Mouse (Mus musculus): ENCODE measurements around the gene 1810037I17Rik.

The 1810037I17Rik gene

DNA sequence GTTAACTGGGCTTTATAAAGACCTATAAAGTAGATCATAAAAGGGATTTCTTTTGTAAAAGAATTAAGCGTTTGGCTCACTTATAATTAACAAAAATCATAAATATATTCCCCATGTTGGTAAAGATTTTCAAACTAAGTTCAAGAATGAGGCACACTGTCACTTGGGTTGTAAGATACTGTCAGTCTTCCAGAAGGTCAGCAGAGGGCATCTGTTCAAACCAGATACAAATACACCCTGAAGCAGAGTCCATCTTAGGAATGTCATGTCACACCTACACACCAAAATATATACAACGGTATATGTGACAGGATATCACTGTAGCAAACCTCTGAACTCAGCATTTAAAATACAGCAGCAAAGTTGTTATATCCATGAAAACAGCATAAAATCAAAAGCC, 26.1 kb downstream of the 1810037I17Rik start:
- Histone ChIP-seq H3K36me3 (ENCODE audit: insufficient read depth, low read length) (peaks cover 53% of the 10 kb centered on the region), H3K4me3 (replicated peaks; ENCODE audit: low read length) (no peak overlapping the region), H3K9me3 (ENCODE audit: low read length) (no peaks in the 10 kb centered on the region), H3K4me1 (replicated peaks; ENCODE audit: low read depth, low read length) (no peaks in the 10 kb centered on the region), H3K27me3 (ENCODE audit: insufficient read depth, low read length) (no peaks in the 10 kb centered on the region)
- TF ChIP-seq CTCF (conservative IDR thresholded peaks at IDR 0.05; ENCODE audit: low read length) (no peak), POU5F1 (IDR thresholded peaks at IDR 0.05; ENCODE audit: borderline replicate concordance, low read length) (no peak), NANOG (IDR thresholded peaks at IDR 0.05; ENCODE audit: borderline replicate concordance, low read length) (no peak)

DNA sequence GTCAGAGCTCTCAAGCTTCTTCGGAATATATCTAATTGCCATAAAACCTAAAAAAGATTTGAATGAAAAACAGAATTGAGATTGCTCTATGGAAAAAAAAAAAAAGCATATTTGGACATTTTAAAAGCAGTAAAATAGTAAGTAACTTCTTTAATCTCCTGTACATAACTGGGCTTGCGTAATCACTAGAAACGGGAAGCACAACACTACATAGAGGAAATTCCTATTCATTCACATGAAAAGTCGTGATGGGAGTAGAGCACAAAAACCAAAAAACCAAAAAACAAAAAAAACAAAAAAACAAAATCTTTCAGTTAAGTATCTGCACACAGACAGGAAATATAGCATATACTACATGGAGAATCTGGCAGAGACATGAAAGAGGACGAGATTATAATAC, 40.3 kb downstream of the 1810037I17Rik start:
- Histone ChIP-seq H3K36me3 (ENCODE audit: insufficient read depth, low read length) (peaks cover 59% of the 10 kb centered on the region), H3K27me3 (ENCODE audit: insufficient read depth, low read length) (no peaks in the 10 kb centered on the region), H3K4me3 (replicated peaks; ENCODE audit: low read length) (no peak overlapping the region), H3K9me3 (ENCODE audit: low read length) (no peaks in the 10 kb centered on the region), H3K4me1 (replicated peaks; ENCODE audit: low read depth, low read length) (no peaks in the 10 kb centered on the region)
- TF ChIP-seq NANOG (IDR thresholded peaks at IDR 0.05; ENCODE audit: borderline replicate concordance, low read length) (no peak), POU5F1 (IDR thresholded peaks at IDR 0.05; ENCODE audit: borderline replicate concordance, low read length) (no peak), CTCF (conservative IDR thresholded peaks at IDR 0.05; ENCODE audit: low read length) (no peak)

DNA sequence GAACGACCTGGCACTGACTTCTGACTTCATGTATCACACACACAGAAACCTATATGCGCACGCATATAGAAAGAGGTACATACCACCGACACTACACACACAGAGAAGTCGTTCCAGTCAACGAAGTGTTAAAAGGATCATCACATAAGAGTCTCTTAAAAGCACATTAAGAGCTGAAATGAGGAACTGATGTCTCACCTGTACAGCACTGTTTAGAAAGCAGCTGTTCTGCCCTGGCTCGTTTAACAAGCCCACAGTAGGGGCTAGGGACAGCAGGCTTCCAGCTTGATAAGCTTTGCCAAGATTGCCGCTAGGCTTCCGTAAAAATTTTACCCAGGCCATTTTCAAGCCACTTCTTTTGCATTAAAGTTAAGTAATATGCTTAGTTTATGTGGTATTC, 44.4 kb downstream of the 1810037I17Rik start:
- Histone ChIP-seq H3K4me1 (replicated peaks; ENCODE audit: low read depth, low read length) (no peaks in the 10 kb centered on the region), H3K9me3 (ENCODE audit: low read length) (no peaks in the 10 kb centered on the region), H3K4me3 (replicated peaks; ENCODE audit: low read length) (no peak overlapping the region), H3K36me3 (ENCODE audit: insufficient read depth, low read length) (peaks cover 26% of the 10 kb centered on the region), H3K27me3 (ENCODE audit: insufficient read depth, low read length) (no peaks in the 10 kb centered on the region)
- no peak for TF ChIP-seq NANOG (IDR thresholded peaks at IDR 0.05; ENCODE audit: borderline replicate concordance, low read length)
- no peak for TF ChIP-seq CTCF (conservative IDR thresholded peaks at IDR 0.05; ENCODE audit: low read length)
- TF ChIP-seq POU5F1 (IDR thresholded peaks at IDR 0.05; ENCODE audit: borderline replicate concordance, low read length) = no peak

DNA sequence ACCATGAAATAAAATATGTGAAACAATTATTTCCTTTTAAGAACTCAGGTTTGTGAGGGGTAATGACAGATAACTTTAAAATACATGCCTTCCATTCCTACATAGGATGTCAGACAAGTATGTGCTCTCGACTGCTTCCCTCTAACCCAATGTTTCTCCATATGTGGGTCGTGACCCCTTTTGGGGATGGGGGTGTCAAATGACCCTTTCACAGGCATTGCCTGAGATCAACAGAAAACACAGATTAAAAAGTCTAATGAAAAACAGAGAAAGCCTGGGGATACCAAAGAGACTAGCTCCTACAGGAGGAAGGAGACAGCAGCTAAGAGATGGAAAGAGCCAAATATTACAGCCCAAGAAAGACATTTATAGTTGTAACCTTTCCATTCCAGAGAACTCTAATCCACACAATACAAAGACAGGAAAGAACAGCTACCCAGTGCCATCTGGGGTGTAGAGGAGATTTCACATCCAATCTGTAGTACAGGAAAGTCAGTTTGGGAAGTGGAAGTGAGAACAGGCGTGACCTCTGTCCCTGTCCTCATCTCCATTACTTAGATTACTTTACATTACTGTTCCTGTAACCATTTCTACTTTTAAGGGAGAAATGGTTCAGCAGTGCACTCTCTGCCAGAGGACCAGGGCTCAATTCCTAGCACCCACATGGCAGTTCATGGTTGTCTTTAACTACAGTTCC, 48.3 kb downstream of the 1810037I17Rik start:
- TF ChIP-seq POU5F1 (IDR thresholded peaks at IDR 0.05; ENCODE audit: borderline replicate concordance, low read length) = no peak
- TF ChIP-seq CTCF (conservative IDR thresholded peaks at IDR 0.05; ENCODE audit: low read length) = no peak
- no peak for TF ChIP-seq NANOG (IDR thresholded peaks at IDR 0.05; ENCODE audit: borderline replicate concordance, low read length)
- no peak overlapping the region for H3K4me3 ChIP-seq (replicated peaks; ENCODE audit: low read length)
- H3K27me3 ChIP-seq (ENCODE audit: insufficient read depth, low read length) = no peaks in the 10 kb centered on the region
- H3K9me3 ChIP-seq (ENCODE audit: low read length) = no peaks in the 10 kb centered on the region
- H3K4me1 ChIP-seq (replicated peaks; ENCODE audit: low read depth, low read length) = peaks cover 21% of the 10 kb centered on the region
- H3K36me3 ChIP-seq (ENCODE audit: insufficient read depth, low read length) = peaks cover 18% of the 10 kb centered on the region

DNA sequence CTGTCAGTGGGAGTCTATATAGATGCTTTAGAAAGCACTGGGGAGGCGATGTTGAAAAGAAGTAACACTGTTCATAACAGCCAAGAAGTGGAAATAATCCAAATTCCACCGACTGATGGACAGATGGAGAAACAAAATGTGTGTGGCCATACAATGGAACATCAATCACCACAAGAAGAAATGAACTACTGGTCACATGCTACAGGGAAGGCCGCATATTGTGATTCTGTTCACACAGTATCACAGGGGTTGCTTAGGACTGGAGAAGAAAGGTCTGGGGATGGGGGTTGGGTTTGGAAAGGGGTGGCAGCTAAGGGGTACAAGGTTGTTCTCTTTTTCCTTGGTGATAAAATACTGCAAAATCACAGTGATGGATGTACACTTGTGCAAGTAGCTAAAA, 50.8 kb downstream of the 1810037I17Rik start:
- H3K27me3 ChIP-seq (ENCODE audit: insufficient read depth, low read length) = no peaks in the 10 kb centered on the region
- H3K4me1 ChIP-seq (replicated peaks; ENCODE audit: low read depth, low read length) = peaks cover 21% of the 10 kb centered on the region
- H3K36me3 ChIP-seq (ENCODE audit: insufficient read depth, low read length) = peaks cover 22% of the 10 kb centered on the region
- TF ChIP-seq CTCF (conservative IDR thresholded peaks at IDR 0.05; ENCODE audit: low read length) = no peak
- TF ChIP-seq NANOG (IDR thresholded peaks at IDR 0.05; ENCODE audit: borderline replicate concordance, low read length) = no peak
- TF ChIP-seq POU5F1 (IDR thresholded peaks at IDR 0.05; ENCODE audit: borderline replicate concordance, low read length) = no peak
- no peaks in the 10 kb centered on the region for H3K9me3 ChIP-seq (ENCODE audit: low read length)
- no peak overlapping the region for H3K4me3 ChIP-seq (replicated peaks; ENCODE audit: low read length)

DNA sequence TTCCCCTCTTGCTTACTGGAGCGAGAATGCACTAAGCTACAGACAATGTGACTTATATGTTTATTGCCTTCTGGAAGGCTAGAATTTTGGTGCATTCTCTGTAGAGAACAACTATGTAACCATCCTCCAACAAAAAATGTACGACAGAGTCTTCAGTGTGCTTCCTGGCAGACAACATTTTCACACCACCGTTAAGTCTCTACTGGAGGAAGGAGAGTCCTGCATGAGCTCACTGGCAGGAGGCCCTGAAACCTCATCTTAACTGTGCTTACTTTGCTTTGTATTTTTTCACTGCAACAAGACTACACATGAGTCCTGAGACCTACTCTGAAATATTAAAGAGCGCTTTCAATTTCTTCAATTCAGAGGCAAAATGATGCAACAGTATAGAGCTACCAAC, 51.4 kb downstream of the 1810037I17Rik start:
- TF ChIP-seq NANOG (IDR thresholded peaks at IDR 0.05; ENCODE audit: borderline replicate concordance, low read length) = no peak
- no peak for TF ChIP-seq CTCF (conservative IDR thresholded peaks at IDR 0.05; ENCODE audit: low read length)
- TF ChIP-seq POU5F1 (IDR thresholded peaks at IDR 0.05; ENCODE audit: borderline replicate concordance, low read length) = no peak
- Histone ChIP-seq H3K9me3 (ENCODE audit: low read length) (no peaks in the 10 kb centered on the region), H3K36me3 (ENCODE audit: insufficient read depth, low read length) (peaks cover 22% of the 10 kb centered on the region), H3K4me1 (replicated peaks; ENCODE audit: low read depth, low read length) (peaks cover 21% of the 10 kb centered on the region), H3K27me3 (ENCODE audit: insufficient read depth, low read length) (no peaks in the 10 kb centered on the region), H3K4me3 (replicated peaks; ENCODE audit: low read length) (no peak overlapping the region)

All from E14TG2a.4 (cell line).